Mouse (Mus musculus) limb, embryonic 15.5 days (tissue): Measurements from ENCODE around the gene Msl1. TPM values are rescaled to one million over a fixed set of nuclear protein-coding genes. Genes with fewer than 3 reads are reported as not detected.

Source experiments
- ATAC-seq: fragments of 200-750 bp; cut with Nextera tagmentation; 2 replicates; pipeline ENCODE4 v1.8.0; 2017; ENCODE audit warnings: low read depth, moderate TSS enrichment; ENCODE audit not compliant: insufficient number of reproducible peaks, low FRiP score, low TSS enrichment
- H3K27ac ChIP-seq: fragments of 300-500 bp; sonication (generic); 2 replicates; pipeline ENCODE4 v1.5.1; 2015; ENCODE audit warnings: moderate library complexity, mild to moderate bottlenecking, inconsistent platforms
- H3K27me3 ChIP-seq: fragments of 300-500 bp; sonication (generic); 2 replicates; pipeline ENCODE4 v1.6.1; 2015; ENCODE audit warnings: inconsistent platforms
- H3K36me3 ChIP-seq: fragments of 300-500 bp; sonication (generic); 2 replicates; pipeline ENCODE4 v1.6.1; 2015; ENCODE audit warnings: inconsistent platforms
- H3K4me1 ChIP-seq: fragments of 300-500 bp; sonication (generic); 2 replicates; pipeline ENCODE4 v1.6.1; 2015; ENCODE audit warnings: inconsistent platforms
- H3K4me2 ChIP-seq: fragments of 300-500 bp; sonication (generic); 2 replicates; pipeline ENCODE4 v1.6.1; 2015; ENCODE audit warnings: mild to moderate bottlenecking, inconsistent platforms
- H3K4me3 ChIP-seq: fragments of 300-500 bp; sonication (generic); 2 replicates; pipeline ENCODE4 v1.5.1; 2015; ENCODE audit warnings: mild to moderate bottlenecking, inconsistent platforms
- H3K9ac ChIP-seq: fragments of 300-500 bp; sonication (generic); 2 replicates; pipeline ENCODE4 v1.6.1; 2015; ENCODE audit warnings: inconsistent platforms
- H3K9me3 ChIP-seq: fragments of 300-500 bp; sonication (generic); 2 replicates; pipeline ENCODE4 v1.6.1; 2016; ENCODE audit warnings: inconsistent platforms
- WGBS: fragments of 180-500 bp; shearing (Covaris S2); methylation state at CpG from one replicate; pipeline ENCODE4 v1.1.7; 2015; 5-methylcytosine and 5-hydroxymethylcytosine counted together
- polyA plus RNA-seq: library from polyadenylated mRNA; unstranded; fragments of >200 nt; fragmentation: Nextera tagmentation; extraction: Ambion mirVana; gene quantifications from 2 replicates; pipeline ENCODE4 v1.2.1, GENCODE M21; 2015

Gene Msl1
- polyA plus RNA-seq, 1 experiment from 2014 or later, result 25.8 TPM

- Histone ChIP-seq H3K27ac (peak overlapping the region; percentile 86), H3K36me3 (no peaks in the 10 kb centered on the region), H3K9ac (no peak overlapping the region), H3K4me2 (no peak overlapping the region), H3K4me3 (no peak overlapping the region), H3K4me1 (peaks cover 76% of the 10 kb centered on the region), H3K27me3 (no peaks in the 10 kb centered on the region), H3K9me3 (no peaks in the 10 kb centered on the region)
- ATAC-seq, result no peak
- WGBS, result 47% methylated on average over 10 of the region's 10 CpGs
Observed at GRCm38 (mm10) chr11:98785214-98785613, 10.1 kb upstream of the Msl1 start.

- H3K27me3 ChIP-seq, result no peaks in the 10 kb centered on the region
- no peak for ATAC-seq
- no peaks in the 10 kb centered on the region for H3K9me3 ChIP-seq
- H3K4me2 ChIP-seq, result peak overlapping the region; percentile 24
- H3K9ac ChIP-seq, result no peak overlapping the region
- no peak overlapping the region for H3K4me3 ChIP-seq
- no peaks in the 10 kb centered on the region for H3K36me3 ChIP-seq
- 7% methylated on average over 12 of the region's 12 CpGs for WGBS
- peaks cover 76% of the 10 kb centered on the region for H3K4me1 ChIP-seq
- H3K27ac ChIP-seq, result peak overlapping the region; percentile 86
Observed at GRCm38 (mm10) chr11:98785772-98786281, 9.5 kb upstream of the Msl1 start.

- Histone ChIP-seq H3K9ac (no peak overlapping the region), H3K9me3 (no peaks in the 10 kb centered on the region)
Observed at GRCm38 (mm10) chr11:98786359-98787214, 8.7 kb upstream of the Msl1 start.

GRCm38 (mm10) chr11:98787229-98787628 lies 8.1 kb upstream of the Msl1 start:
- no peak for ATAC-seq
- Histone ChIP-seq H3K36me3 (no peaks in the 10 kb centered on the region), H3K27ac (peak overlapping the region; percentile 86), H3K4me2 (peak overlapping the region; percentile 24; the same call in 1 of the 2 replicates), H3K4me3 (no peak overlapping the region), H3K9ac (no peak overlapping the region), H3K4me1 (peaks cover 68% of the 10 kb centered on the region), H3K9me3 (no peaks in the 10 kb centered on the region), H3K27me3 (no peaks in the 10 kb centered on the region)
- 29% methylated on average over 7 of the region's 7 CpGs for WGBS

More at GRCm38 (mm10) chr11:98786359-98787214, 8.7 kb upstream of the Msl1 start:
- Histone ChIP-seq H3K4me3 (no peak overlapping the region), H3K36me3 (no peaks in the 10 kb centered on the region), H3K4me1 (peaks cover 74% of the 10 kb centered on the region), H3K27ac (peak overlapping the region; percentile 86), H3K4me2 (peak overlapping the region; percentile 24), H3K27me3 (no peaks in the 10 kb centered on the region)
- ATAC-seq, result peak; percentile 59
- WGBS, result 3% methylated on average over 14 of the region's 15 CpGs

- peak overlapping the region; percentile 86 for H3K27ac ChIP-seq
- no peak for ATAC-seq
Observed at GRCm38 (mm10) chr11:98787691-98788090, 7.6 kb upstream of the Msl1 start.

GRCm38 (mm10) chr11:98788139-98788538 lies 7.2 kb upstream of the Msl1 start:
- Histone ChIP-seq H3K27me3 (no peaks in the 10 kb centered on the region), H3K9me3 (no peaks in the 10 kb centered on the region), H3K4me3 (0 out of 2 replicates have a peak overlapping the region, but pooled peaks have one; percentile 55), H3K36me3 (no peaks in the 10 kb centered on the region), H3K27ac (peak overlapping the region; percentile 90), H3K9ac (0 out of 2 replicates have a peak overlapping the region, but pooled peaks have one; percentile 10), H3K4me1 (peaks cover 60% of the 10 kb centered on the region), H3K4me2 (peak overlapping the region; percentile 86; the same call in 1 of the 2 replicates)
- ATAC-seq, result no peak
- 92% methylated on average over 5 of the region's 5 CpGs for WGBS

More at GRCm38 (mm10) chr11:98787691-98788090, 7.6 kb upstream of the Msl1 start:
- Histone ChIP-seq H3K4me3 (no peak overlapping the region), H3K9me3 (no peaks in the 10 kb centered on the region), H3K9ac (no peak overlapping the region), H3K27me3 (no peaks in the 10 kb centered on the region), H3K4me1 (peaks cover 65% of the 10 kb centered on the region), H3K36me3 (no peaks in the 10 kb centered on the region), H3K4me2 (no peak overlapping the region)
- 84% methylated on average over 1 of the region's 1 CpGs for WGBS

- WGBS, result 13% methylated on average over 17 of the region's 18 CpGs
- H3K9me3 ChIP-seq, result no peaks in the 10 kb centered on the region
- H3K9ac ChIP-seq, result peak overlapping the region; percentile 55; the same call in 1 of the 2 replicates
- peak overlapping the region; percentile 90 for H3K27ac ChIP-seq
- H3K4me3 ChIP-seq, result peak overlapping the region; percentile 55
- no peaks in the 10 kb centered on the region for H3K36me3 ChIP-seq
- H3K4me2 ChIP-seq, result peak overlapping the region; percentile 86
- peaks cover 56% of the 10 kb centered on the region for H3K4me1 ChIP-seq
- ATAC-seq, result peak; percentile 81
- H3K27me3 ChIP-seq, result no peaks in the 10 kb centered on the region
Observed at GRCm38 (mm10) chr11:98788550-98789218, 6.6 kb upstream of the Msl1 start.

GRCm38 (mm10) chr11:98789219-98789807 lies 6.0 kb upstream of the Msl1 start:
- Histone ChIP-seq H3K27me3 (no peaks in the 10 kb centered on the region), H3K4me1 (peaks cover 53% of the 10 kb centered on the region), H3K36me3 (no peaks in the 10 kb centered on the region), H3K4me3 (peak overlapping the region; percentile 55), H3K9ac (peak overlapping the region; percentile 55), H3K9me3 (no peaks in the 10 kb centered on the region), H3K4me2 (peak overlapping the region; percentile 86), H3K27ac (peak overlapping the region; percentile 90)
- ATAC-seq, result no peak
- WGBS, result under 1% methylated on average over 25 of the region's 25 CpGs

GRCm38 (mm10) chr11:98789824-98790223 lies 5.5 kb upstream of the Msl1 start:
- Histone ChIP-seq H3K36me3 (no peaks in the 10 kb centered on the region), H3K4me3 (peak overlapping the region; percentile 55), H3K9ac (peak overlapping the region; percentile 55; the same call in 1 of the 2 replicates), H3K9me3 (no peaks in the 10 kb centered on the region), H3K27me3 (no peaks in the 10 kb centered on the region), H3K27ac (peak overlapping the region; percentile 90), H3K4me2 (peak overlapping the region; percentile 86), H3K4me1 (peaks cover 50% of the 10 kb centered on the region)
- no peak for ATAC-seq
- 23% methylated on average over 5 of the region's 5 CpGs for WGBS

- no peak for ATAC-seq
- Histone ChIP-seq H3K36me3 (no peaks in the 10 kb centered on the region), H3K9me3 (no peaks in the 10 kb centered on the region), H3K4me3 (no peak overlapping the region), H3K27me3 (no peaks in the 10 kb centered on the region), H3K27ac (no peak overlapping the region), H3K4me2 (no peak overlapping the region), H3K9ac (no peak overlapping the region), H3K4me1 (peaks cover 41% of the 10 kb centered on the region)
- WGBS, result 84% methylated on average over 5 of the region's 5 CpGs
Observed at GRCm38 (mm10) chr11:98790631-98791205, 4.6 kb upstream of the Msl1 start.

GRCm38 (mm10) chr11:98791448-98791847 lies 3.9 kb upstream of the Msl1 start:
- no peak overlapping the region for H3K9ac ChIP-seq
- WGBS, result 79% methylated on average over 1 of the region's 1 CpGs
- H3K27ac ChIP-seq, result no peak overlapping the region
- H3K4me2 ChIP-seq, result no peak overlapping the region
- H3K36me3 ChIP-seq, result no peaks in the 10 kb centered on the region
- no peak for ATAC-seq
- no peaks in the 10 kb centered on the region for H3K27me3 ChIP-seq
- H3K9me3 ChIP-seq, result no peaks in the 10 kb centered on the region
- H3K4me1 ChIP-seq, result peaks cover 34% of the 10 kb centered on the region
- no peak overlapping the region for H3K4me3 ChIP-seq
